8 mouse cellular contexts compared by ENCODE assay signal in genomic region chr2:94246851-94247471, GRCm38 (mm10).
A peak's percentile ranks its signal among the peaks of the same experiment; 100 is the strongest.
DNase-seq lines count a peak whose midpoint lies in the region; ATAC-seq and TF ChIP-seq lines count a peak whose summit lies in the region.

No protein-coding gene starts in this region.

- no peak for TF ChIP-seq POLR2A in bone marrow macrophage, adult 2 months (IDR thresholded peaks at IDR 0.05; ENCODE audit: borderline replicate concordance, low read depth, low read length)

- TF ChIP-seq CTCF in bone marrow macrophage, adult 2 months (IDR thresholded peaks at IDR 0.05; ENCODE audit: low read depth, low read length) = no peak

- H3K9me3 ChIP-seq in heart, embryonic 13.5 days = no peaks in the 10 kb centered on the region
- H3K9me3 ChIP-seq in forebrain, embryonic 12.5 days = no peaks in the 10 kb centered on the region

- peaks cover 86% of the 10 kb centered on the region for H3K27me3 ChIP-seq in heart, embryonic 13.5 days (replicated peaks)
- H3K27me3 ChIP-seq in forebrain, embryonic 12.5 days = peaks cover 56% of the 10 kb centered on the region

- peaks cover 64% of the 10 kb centered on the region for H3K4me1 ChIP-seq in heart, embryonic 13.5 days
- H3K4me1 ChIP-seq in bone marrow macrophage, adult 2 months (ENCODE audit: control insufficient read depth, insufficient read depth, low read length) = peaks cover 10% of the 10 kb centered on the region
- peaks cover 54% of the 10 kb centered on the region for H3K4me1 ChIP-seq in forebrain, embryonic 12.5 days

- peak; percentile 7; the same call in 1 of the 2 replicates for ATAC-seq in heart, embryonic 13.5 days (ENCODE audit: extremely low read depth, insufficient number of reproducible peaks, low FRiP score, low TSS enrichment)
- ATAC-seq in forebrain, embryonic 12.5 days (ENCODE audit: low FRiP score) = peak; percentile 84

- no peak overlapping the region for H3K27ac ChIP-seq in heart, embryonic 13.5 days (replicated peaks)
- no peak overlapping the region for H3K27ac ChIP-seq in bone marrow macrophage, adult 2 months (ENCODE audit: insufficient read depth, low read depth, low read length)
- peak overlapping the region; percentile 87 for H3K27ac ChIP-seq in forebrain, embryonic 12.5 days

- peak overlapping the region; percentile 50 for H3K4me3 ChIP-seq in heart, embryonic 13.5 days
- peak overlapping the region; percentile 4 for H3K4me3 ChIP-seq in bone marrow macrophage, adult 2 months (ENCODE audit: insufficient read depth, low read length)
- peak overlapping the region; percentile 43 for H3K4me3 ChIP-seq in forebrain, embryonic 12.5 days (replicated peaks)

- intact Hi-C loops in heart, postnatal 36 days (cut with DNase I) = no loop called here

- no peak for DNase-seq in heart, postnatal 36 days
- DNase-seq in layer of hippocampus, postnatal 14 days (ENCODE audit: low spot score in 2 of 2) = peak; percentile 77 to 83
- peak; percentile 72 for DNase-seq in retina, embryonic 14.5 days (ENCODE audit: low spot score)
- no peak for DNase-seq in urinary bladder, postnatal 36 days (ENCODE audit: low spot score in 2 of 2)
- DNase-seq in adrenal gland, adult 8-10 months = no peak

- H3K4me2 ChIP-seq in heart, embryonic 13.5 days = peak overlapping the region; percentile 82
- peak overlapping the region; percentile 76 for H3K4me2 ChIP-seq in forebrain, embryonic 12.5 days

- 2% methylated on average over 30 of the region's 30 CpGs for WGBS in heart, embryonic 13.5 days
- under 1% methylated on average over 30 of the region's 30 CpGs for WGBS in forebrain, embryonic 12.5 days

- H3K9ac ChIP-seq in heart, embryonic 13.5 days = peak overlapping the region; percentile 72
- H3K9ac ChIP-seq in forebrain, embryonic 12.5 days = peak overlapping the region; percentile 57

- H3K36me3 ChIP-seq in heart, embryonic 13.5 days = no peaks in the 10 kb centered on the region
- 0 out of 2 replicates have a peak, but pooled peaks cover 2% of the 10 kb centered on the region for H3K36me3 ChIP-seq in forebrain, embryonic 12.5 days (replicated peaks)

Comparison
In these comparisons a context has a peak if more than half of its experiments do, and no peak if none do; other contexts are left out.
1. DNase-seq: peak in layer of hippocampus, postnatal 14 days (2 of 2) and retina, embryonic 14.5 days (single experiment); none in heart, postnatal 36 days (0 of 2), urinary bladder, postnatal 36 days (0 of 2) and adrenal gland, adult 8-10 months (single experiment).
2. Peak in every context shown above with its lines, with median percentiles within 50 percentile points of each other: H3K4me3 ChIP-seq.